Mouse (Mus musculus) right cerebral cortex, postnatal 14 days (tissue): ENCODE data around the gene Olfr750.

ENCODE experiments used
- DNase-seq: peaks from one replicate; pipeline ENCODE4 v3.0.0; 2022

Gene Olfr750

GRCm38 (mm10) chr14:51026391-51027133 is 47.7 kb downstream of the Olfr750 start:
- peak; percentile 62 for DNase-seq

GRCm38 (mm10) chr14:51024820-51025219 is 49.4 kb downstream of the Olfr750 start:
- DNase-seq, result no peak

GRCm38 (mm10) chr14:51023457-51023856 is 50.8 kb downstream of the Olfr750 start:
- DNase-seq, result no peak

DNA sequence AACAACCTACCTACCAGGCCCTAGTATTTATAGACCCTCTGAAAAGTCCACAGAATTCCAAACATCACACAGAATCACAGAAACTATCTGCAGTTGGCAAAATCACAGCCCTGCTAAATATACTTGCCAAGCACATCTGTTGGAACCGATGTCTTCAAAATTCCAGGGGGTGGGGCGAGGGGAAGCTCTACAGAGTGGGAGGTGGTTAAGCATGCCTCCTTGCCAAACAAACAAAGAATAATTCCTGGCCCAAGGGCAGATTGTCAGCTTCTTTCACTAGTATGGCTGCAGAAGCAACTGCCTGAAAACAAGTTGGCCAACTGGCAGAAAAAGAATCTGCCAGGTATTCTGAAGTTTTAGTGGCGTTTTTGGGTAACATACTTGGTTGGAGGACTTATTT is 57.0 kb downstream of the Olfr750 start:
- DNase-seq, result no peak
